Mouse (Mus musculus): ENCODE measurements around the gene Crygb.
"Not testable (repeated sequence)": the region's sequence is repeated elsewhere in the genome, so short reads cannot be mapped to it uniquely, and the experiment has no call there.

Crygb gene

GRCm38 (mm10) chr1:65067842-65068241 lies 14.2 kb downstream of the Crygb start:
- DNase-seq: no peak

GRCm38 (mm10) chr1:65064201-65064600 lies 17.9 kb downstream of the Crygb start:
- no peak for DNase-seq

- no peak for DNase-seq
Observed at GRCm38 (mm10) chr1:65063352-65063751, 18.7 kb downstream of the Crygb start, which contains the start of gene Crygd. Gene Crygd (minus strand): TSS chr1:65063452.

GRCm38 (mm10) chr1:65052140-65052539 lies 29.9 kb downstream of the Crygb start:
- DNase-seq: no peak

GRCm38 (mm10) chr1:65051696-65052095 lies 30.4 kb downstream of the Crygb start:
- DNase-seq: no peak

GRCm38 (mm10) chr1:65050952-65051351 lies 31.1 kb downstream of the Crygb start, which contains the start of gene Cryge:
Gene Cryge (minus strand): TSS chr1:65051149.
- DNase-seq: not testable (repeated sequence)

GRCm38 (mm10) chr1:65048781-65049180 lies 33.3 kb downstream of the Crygb start:
- DNase-seq: peak; percentile 1

GRCm38 (mm10) chr1:65046401-65047109 lies 35.5 kb downstream of the Crygb start:
- DNase-seq: peak; percentile 10

GRCm38 (mm10) chr1:65043433-65043832 lies 38.7 kb downstream of the Crygb start:
- DNase-seq: no peak

GRCm38 (mm10) chr1:65041837-65042236 lies 40.3 kb downstream of the Crygb start:
- no peak for DNase-seq

- no peak for DNase-seq
Observed at GRCm38 (mm10) chr1:65040806-65041205, 41.3 kb downstream of the Crygb start.

- no peak for DNase-seq
Observed at GRCm38 (mm10) chr1:65039679-65040078, 42.4 kb downstream of the Crygb start.

GRCm38 (mm10) chr1:65037542-65037941 lies 44.5 kb downstream of the Crygb start:
- DNase-seq: no peak

GRCm38 (mm10) chr1:65035513-65035912 lies 46.6 kb downstream of the Crygb start:
- no peak for DNase-seq

- no peak for DNase-seq
Observed at GRCm38 (mm10) chr1:65032641-65033040, 49.4 kb downstream of the Crygb start, which contains the start of gene Akr1cl. Gene Akr1cl (minus strand): TSS chr1:65032759.
